Mouse (Mus musculus) brown adipose tissue, adult 24 weeks (tissue): ENCODE measurements around the gene Mbl2. TPM values are rescaled to one million over a fixed set of nuclear protein-coding genes. Genes with fewer than 3 reads are reported as not detected.

ENCODE experiments used
- H3K27ac ChIP-seq: fragments of 200-500 bp; replicated peaks from 2 replicates; pipeline ENCODE4 v1.5.1; 2012; ENCODE audit warnings: low read depth, mild to moderate bottlenecking, low read length
- H3K4me1 ChIP-seq: fragments of 200-500 bp; 2 replicates; pipeline ENCODE4 v1.6.1; 2012; ENCODE audit warnings: low read length, mixed read lengths; ENCODE audit not compliant: control insufficient read depth, insufficient read depth, insufficient read length
- H3K4me3 ChIP-seq: fragments of 200-500 bp; 2 replicates; pipeline ENCODE4 v1.5.1; 2012; ENCODE audit warnings: low read depth, mild to moderate bottlenecking, low read length, moderate library complexity; ENCODE audit not compliant: insufficient read depth
- polyA plus RNA-seq: library from polyadenylated mRNA; stranded (reverse); fragments of >200 nt; gene quantifications from 2 replicates; pipeline ENCODE4 v1.2.4, GENCODE M21; 2012; ENCODE audit not compliant: missing spikeins, insufficient read depth, insufficient read length

The Mbl2 gene
- polyA plus RNA-seq, 1 experiment = not detected

DNA sequence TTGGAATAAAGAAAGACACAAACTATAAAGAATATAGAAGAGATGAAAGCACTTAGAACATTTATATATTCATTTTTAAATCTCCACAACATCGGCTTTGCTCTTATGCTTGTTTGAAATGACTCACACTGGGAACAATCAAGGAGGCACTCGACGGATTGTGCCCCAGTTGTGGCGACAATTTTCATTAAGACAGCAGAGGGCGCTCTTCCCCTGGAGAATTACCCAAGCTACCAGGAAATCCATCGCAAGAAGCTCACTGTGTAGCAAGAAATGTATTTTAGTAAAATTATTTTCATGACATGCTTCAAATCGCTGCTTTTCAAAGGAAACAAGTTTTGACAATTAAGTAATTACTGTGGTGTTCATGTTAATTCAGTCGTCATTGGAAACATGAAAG lies 16.1 kb downstream of the Mbl2 start:
- no peaks in the 10 kb centered on the region for H3K4me1 ChIP-seq
- no peak overlapping the region for H3K27ac ChIP-seq
- no peak overlapping the region for H3K4me3 ChIP-seq

DNA sequence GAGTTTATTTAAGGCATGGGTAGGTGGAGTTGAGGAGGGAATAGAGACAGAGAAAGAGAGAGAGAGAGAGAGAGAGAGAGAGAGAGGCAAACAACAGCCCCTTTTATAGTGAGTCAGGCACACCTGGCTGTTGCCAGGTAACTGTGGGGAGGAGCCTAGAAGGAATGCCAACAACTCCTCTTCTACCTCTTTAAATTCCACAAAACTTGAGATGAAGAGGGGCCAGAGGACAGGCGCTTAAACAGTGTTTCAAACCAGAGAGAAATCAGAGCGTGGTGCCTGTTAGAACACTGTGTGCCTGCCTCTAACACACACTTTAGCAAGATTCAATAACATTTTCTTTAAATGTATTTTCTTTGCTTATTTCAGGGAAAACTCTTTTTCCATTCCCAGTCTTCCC lies 19.5 kb downstream of the Mbl2 start:
- H3K27ac ChIP-seq = no peak overlapping the region
- no peaks in the 10 kb centered on the region for H3K4me1 ChIP-seq
- no peak overlapping the region for H3K4me3 ChIP-seq

GRCm38 (mm10) chr19:30256339-30256738 lies 23.6 kb downstream of the Mbl2 start:
- H3K27ac ChIP-seq = no peak overlapping the region
- no peaks in the 10 kb centered on the region for H3K4me1 ChIP-seq
- no peak overlapping the region for H3K4me3 ChIP-seq

DNA sequence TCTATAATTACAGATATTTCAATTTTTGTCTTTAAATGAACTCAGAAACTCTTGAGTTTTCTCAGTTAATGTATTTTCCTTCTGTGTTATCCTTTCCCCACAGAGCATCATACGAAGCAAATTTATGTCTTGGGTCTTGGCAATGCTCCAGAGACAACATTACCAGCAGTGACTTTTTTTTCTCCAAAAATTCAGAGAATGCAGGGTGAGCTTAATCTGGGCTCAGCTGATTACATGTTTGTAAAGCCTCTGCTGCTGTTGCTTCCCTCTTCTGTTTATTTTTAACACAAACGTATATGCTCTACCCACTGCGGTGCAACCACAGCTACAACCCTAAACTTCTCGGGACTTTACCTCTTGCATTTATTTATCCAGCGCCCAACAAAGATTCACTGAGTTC lies 48.4 kb downstream of the Mbl2 start:
- Histone ChIP-seq H3K27ac (no peak overlapping the region), H3K4me1 (no peaks in the 10 kb centered on the region), H3K4me3 (no peak overlapping the region)

DNA sequence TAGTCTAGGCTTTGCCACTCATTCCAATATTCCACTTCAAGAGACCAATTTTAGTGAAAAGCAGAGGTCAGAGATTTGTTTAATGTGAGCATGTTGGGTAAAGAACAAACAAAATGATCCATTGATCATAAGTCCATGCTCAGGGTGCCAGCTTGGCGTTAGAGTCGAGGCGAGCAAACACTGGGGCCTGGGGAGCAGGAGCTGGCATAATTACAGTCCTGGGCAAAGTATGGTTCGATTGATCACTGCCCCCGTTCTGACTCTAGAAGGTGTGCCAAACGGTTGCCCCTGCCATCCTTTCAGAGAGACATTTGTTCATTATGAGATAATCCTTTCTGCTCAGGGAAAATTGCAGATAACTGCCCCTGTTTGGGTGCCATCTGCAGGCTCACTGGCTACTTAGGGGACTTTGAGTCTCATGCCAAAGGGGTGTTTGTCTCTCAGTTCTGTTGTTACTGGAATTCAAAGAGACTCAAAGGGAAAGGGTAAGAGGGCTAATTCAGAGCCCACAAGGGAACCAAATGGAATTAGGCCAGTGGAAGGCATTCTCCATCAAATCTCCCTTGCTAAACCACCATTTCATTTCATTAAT lies 55.3 kb downstream of the Mbl2 start:
- Histone ChIP-seq H3K4me3 (no peak overlapping the region), H3K4me1 (no peaks in the 10 kb centered on the region), H3K27ac (no peak overlapping the region)

Other genes with a start within 250 kb of the Mbl2 start
- gene Trpd52l3, start 229.2 kb upstream of the Mbl2 start, polyA plus RNA-seq = not detected in 2 replicates
- 13.2 and 19.0 TPM in 2 replicates for gene Uhrf2, start 202.4 kb upstream of the Mbl2 start, polyA plus RNA-seq
- gene Gldc, start 57.5 kb upstream of the Mbl2 start, polyA plus RNA-seq = 0.29 and 0.44 TPM in 2 replicates